Mouse (Mus musculus) spleen, embryonic (tissue): ENCODE results near the gene Dnlz.

Experiments used
- CTCF ChIA-PET: fragments of 350-600 bp; sonication (Branson Sonifier 250); formaldehyde crosslinking; loops from one replicate; lab custom pipeline; 2022; lab: Charles Lee

The Dnlz gene

DNA sequence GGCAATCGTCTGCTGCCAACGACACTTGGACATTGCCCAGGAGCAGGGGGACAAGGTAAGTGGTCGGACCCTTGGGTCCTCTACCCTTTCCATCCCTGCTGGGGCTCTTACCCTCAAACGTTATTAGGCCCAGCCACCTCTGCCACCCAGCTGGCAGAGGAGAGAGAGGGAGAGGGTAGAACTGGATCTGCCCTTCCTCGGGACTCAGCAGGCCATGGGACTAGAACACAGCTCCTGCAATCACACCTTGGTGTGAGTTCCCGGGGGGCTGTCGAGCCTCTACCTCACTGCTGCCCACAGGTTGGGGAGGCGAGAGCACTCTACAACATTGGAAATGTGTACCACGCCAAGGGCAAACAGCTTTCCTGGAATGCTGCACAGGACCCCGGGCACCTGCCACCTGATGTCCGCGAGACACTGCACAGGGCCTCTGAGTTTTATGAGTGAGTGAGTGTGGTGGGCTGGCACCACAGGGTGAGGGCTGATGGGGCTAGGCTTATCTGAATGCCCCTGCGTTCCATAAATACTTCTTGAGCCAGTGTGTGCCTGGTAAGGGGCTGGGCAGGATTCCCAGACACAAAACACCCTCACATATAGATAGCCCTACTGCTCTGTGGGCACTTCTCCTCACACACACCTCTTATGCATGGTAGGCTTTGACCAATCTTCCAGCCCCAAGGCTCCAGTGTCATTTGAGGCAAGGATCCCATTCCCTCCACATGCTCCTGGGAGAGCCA lies 28.2 kb downstream of the Dnlz start:
- CTCF ChIA-PET: no interaction called here

DNA sequence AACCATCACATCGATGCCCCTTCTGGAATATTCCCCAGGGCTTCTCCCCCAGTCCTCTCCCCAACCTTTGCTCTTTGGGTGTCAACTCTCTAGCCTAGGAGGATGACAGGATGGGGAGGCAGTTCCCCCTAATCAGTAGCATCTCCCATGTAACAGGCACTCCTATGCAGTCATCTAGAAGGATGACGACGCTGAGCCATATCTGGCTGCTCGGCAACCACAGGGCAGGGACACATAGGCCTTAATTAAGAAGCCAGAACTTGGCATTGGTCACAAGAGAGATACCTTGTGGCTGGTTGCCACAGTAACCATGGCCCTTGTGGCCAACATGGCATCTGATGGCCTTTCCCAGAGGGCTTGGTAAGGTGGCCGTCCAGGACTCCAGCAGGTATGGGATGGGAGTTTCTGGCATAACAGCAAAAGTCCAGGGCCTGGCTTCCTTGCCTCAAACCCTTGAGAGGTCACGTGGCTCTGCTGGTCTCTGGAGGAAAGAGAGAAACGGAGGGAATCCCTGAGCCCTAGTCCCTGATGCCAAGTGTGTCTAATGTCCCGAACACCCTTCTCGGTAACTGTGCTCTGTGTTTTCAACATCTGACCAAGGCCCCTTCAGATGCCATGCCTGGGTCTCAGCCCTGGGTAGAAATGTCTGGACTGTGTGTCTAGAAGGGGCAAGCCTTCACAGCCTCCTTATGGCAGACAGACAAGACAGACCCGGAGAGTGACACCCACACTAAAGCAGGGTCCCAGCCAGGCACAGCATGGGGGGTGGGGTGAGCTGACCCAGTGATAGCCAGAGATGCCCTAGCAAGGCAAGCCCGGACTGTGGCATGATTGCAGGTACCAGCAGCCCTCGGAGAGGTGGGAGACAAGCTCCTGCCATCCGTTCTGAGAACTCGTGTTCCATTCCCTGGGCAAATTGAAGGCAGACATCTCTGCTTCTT lies 31.4 kb downstream of the Dnlz start:
- CTCF ChIA-PET: no interaction called here

DNA sequence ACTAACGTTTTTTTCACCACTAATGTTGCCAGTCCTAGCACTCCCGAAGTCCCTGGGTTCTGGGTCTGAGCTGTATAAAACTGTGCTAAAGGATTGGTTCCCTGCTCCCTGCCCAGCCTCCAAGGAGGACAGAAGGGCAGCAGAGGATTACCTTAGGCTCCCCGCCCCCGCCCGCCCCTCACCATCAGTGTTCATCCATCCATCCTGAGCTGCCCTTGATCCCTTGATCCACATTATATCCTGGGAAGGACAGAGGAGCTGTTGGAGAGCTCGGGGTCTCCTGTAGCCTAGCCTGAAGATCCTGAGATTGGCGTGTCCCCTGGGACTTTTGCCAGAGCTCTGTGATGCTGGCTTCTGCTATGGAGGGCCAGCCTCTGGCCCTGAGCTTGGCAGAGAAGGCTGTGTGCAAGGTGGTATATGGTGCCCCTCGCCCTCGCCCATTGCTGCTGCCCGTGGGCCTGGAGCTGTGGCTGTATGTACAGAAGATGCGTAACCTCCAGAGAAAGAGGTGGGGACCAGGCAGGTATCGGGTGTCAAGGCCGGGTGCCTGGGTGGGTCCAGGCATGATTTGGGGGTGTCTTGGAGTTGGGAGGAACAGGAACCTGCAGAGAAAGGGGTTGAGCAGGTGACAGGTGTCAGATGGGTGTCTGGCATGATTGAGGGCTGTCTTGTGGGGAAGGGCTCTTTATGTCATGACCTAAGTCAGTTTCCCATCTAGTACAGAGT lies 32.2 kb downstream of the Dnlz start:
- CTCF ChIA-PET: no interaction called here

DNA sequence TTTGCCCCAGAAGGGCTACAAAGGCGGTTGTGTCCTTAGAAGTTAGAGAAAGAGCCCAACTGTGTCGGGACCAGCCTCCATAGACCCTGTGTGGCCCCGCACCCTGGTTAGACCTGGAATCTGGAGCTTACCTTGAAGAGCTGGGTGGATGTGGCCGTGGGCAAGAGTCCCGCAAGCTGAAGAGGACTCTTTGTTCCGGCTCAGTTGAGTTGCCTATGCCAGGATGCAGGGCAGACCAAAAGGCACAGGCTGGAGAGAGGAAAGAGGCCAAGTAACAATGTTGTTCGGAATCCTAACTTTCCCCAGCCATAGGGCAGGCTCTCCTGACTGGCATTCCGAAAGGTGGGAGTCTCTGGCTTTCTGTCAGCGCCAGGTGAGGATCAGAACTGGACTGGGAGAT lies 32.8 kb downstream of the Dnlz start:
- CTCF ChIA-PET: no interaction called here

DNA sequence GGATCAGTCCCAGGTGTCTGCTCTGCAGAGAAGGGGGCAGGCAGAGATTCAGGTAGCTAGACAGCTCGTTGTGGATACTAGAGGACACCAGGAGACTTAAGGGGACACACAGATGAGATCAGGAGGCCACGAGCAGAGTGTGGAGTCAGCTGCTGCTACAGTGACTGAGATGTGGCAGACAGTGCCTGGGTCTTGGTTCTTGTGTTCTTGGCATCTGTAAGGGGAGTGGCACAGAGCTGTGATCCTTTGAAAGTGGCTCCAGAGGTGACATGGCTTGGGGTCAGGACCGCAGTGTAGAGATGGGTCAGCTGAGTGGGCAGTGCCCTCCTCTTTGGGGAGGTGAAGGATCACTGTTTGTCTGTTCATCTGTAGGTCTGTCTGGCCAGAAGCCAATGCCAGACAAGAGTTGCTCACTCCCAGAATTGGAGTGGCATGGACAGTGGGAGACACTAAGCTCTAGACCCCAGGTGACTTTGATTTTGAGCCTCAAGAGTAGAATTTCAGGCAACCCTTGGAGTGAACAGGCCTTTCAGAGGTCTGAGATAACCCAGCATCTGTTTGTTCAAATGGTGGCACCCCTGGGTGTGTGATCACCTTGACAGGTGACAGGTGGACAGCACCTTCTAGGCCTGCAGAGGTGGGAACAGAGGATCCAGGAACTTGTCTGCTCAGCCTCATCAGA lies 33.8 kb downstream of the Dnlz start:
- CTCF ChIA-PET: interaction anchor here (0.6 kb wide), 1 partner anchor 141 kb away, joined by 5 read pairs; no protein-coding TSS in a partner anchor

DNA sequence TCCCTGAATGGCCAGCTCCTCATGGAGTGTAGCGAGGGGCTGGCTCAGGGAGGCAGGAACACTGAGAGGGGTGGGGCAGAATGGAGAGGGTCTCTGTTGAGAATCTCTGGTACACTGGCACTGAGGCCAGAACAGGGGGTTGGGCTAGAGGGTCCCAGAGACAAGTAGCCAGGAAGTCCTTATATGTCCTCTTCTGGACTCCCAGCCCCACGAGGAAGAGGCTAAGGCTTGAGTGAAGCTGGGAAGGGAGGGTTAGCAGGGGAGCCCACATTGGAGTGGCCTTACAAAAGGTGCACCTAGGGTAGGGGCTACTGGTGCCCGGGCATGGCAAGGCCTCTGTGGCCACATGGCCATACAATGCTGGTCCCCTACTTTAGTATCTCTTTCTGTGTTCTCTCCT lies 34.5 kb downstream of the Dnlz start:
- CTCF ChIA-PET: no interaction called here

DNA sequence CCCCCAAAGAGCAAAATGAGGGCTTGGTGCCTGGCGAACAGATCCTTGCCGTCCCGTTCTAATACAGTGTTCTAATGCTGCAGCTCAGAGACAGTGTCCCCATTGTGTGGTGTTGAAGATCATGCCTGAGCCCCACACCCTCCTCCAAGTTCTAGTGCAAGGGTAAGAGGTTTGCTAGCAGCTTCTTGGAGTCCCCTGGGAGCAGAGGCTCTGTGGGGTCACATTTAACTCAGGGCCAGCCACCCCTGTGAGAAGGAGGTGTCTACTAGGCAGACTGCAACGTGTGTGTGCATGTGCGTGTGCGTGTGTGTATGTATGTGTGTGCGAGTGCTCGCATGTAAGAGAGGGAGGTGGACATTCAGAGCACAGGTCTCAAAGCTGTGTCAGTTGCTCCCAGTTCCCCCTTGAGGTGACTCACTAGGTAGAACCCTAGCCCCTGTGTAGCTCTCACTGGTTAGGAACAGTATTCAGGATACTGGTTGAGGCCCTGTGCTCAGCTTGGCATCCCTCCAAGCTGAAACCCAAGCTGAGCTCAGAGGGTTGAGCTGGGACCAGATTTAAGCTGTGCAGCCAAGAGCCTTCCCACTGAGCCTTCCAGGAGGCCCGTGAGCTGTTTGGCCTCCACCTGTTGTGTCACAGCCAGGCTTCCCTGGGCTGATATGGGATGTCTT lies 35.2 kb downstream of the Dnlz start:
- CTCF ChIA-PET: no interaction called here

DNA sequence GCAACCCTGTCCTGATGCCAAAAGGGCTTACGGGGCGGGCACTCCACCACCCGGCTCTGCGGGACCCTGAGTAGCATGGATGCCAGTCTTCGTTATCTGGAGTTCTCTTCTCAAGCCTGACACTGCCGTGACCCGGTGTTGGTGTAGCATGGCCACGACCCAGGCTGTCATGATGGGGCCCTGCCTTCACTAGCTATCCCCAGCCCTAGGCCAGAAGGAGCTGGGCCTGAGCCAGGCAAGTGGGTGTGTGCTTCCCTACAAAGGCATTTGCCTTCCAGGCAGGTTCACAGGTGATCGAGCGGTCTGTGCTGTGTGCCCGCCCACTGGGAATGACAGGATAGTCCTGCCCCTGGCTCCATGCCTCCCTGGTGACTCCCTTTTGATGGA lies 36.0 kb downstream of the Dnlz start:
- CTCF ChIA-PET: no interaction called here

DNA sequence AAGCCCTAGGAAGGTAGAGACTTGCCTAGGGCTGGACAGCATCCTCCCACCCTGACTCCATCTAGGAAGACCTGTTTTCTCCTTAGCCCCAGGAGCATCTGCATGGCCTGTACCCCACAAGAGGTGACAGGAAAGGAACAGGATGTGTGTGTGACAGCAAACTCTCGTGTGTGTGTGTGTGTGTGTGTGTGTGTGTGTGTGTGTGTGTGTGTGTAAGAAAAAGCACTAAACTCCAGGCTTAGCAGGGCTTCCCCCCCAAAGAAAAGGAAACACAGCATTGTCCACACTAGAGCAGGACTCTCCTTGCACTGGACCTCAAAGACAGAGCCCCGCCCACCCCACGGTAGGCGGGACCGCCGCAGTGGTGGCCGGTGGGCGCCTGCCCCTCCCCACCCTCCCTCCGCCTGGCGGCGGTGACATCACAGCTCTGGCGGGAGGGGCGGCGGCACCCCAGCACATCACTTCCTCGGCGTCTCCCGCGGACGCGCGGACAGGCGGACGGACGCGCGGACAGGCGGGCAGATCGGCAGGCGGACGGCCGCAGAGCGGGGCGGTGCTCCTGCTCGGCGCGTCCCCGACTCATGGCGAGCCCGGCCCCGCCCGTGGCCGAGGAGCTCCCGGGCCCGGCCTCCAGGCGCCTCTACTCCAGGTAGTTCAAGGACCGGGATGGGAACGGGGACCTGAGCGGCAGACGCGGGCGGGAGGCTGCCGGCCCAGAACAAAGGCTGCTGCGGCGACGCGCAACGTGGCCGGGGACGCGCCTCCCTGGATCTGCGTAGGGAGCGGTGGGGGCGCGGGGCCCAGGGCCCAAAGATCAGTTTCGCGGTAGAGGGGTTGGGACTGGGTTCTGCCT lies 36.6 kb downstream of the Dnlz start, which contains the start of gene Gpsm1:
Gene Gpsm1 (plus strand): TSS at position 444 of the 853 bp plus-strand sequence.
- CTCF ChIA-PET: no interaction called here

DNA sequence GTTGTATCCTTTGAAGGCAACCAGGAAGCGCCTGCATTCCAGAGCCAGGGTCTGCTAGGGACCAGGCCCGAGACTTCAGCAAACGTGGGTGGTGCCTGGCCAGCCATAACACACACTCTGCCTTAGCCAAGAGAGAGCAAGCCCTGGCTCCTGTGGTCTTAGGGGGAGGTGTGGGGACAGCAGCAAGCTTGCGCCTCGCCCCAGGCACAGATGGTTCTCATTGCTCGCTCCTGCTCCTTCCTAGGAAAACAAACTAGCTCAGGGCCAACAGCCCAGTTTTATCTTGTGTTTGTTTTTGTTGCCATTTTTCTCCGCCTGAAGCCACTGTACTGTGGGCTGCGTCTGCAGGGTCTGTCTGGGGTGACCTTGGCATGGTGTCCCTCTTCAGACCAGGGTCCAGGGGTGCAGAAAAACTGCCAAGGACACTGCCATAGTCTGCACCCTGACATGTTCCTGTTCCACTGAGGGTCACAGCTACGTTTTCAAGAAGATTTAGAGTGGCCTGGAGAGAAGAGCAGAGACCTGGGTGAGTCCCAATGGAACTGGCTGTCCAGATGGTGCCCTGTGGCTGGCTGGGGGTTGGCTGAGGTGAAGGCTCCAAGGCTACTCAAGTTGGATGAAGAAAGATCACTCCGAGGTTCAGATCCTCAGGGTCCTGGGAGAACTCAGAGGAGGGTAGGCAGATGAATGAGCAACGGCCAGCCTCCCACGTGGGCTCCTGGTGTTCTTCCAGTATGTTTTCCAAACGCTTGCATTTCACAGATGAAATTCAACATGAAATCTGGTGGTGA lies 37.4 kb downstream of the Dnlz start:
- CTCF ChIA-PET: interaction anchor here (0.6 to 0.7 kb wide), 2 partner anchors 110 to 329 kb away, joined by 3 to 8 read pairs; no protein-coding TSS in a partner anchor

DNA sequence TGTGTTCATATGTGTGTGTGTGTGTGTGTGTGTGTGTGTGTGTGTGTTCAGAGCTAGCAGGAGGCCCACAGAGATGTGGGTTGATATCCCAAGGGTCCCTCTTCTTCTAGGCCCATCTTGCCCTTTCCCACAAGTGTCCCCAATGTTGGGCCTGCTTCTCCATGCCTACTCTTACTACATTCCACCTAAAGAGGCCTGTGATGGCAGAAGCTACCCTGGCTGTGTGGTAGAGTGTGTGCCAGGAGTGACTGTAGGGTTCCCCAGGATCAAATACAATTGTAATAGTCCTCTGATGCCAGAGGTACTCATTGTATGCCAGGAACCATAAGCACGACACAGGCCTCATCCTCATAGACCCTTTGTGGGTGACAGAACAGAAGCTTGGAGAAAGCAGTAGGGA lies 38.5 kb downstream of the Dnlz start:
- CTCF ChIA-PET: no interaction called here

DNA sequence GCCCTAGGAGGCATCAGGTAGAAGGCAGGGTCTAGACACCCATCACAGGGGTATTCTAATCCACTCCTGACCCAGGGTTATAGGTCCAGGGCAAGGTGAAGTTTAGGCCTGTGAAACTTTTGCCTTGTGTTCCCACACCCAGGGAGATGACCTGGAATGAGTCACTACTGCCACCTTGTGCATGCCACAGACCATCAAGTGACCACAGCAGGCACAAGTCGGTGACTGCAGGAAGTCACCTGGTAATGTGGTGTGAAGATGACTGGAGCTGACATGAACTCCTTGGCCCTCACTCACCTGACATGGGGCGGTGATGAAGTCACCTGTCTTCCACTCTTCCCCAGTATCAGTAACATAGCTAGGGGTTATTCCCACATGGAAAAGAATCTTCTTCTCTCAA lies 39.1 kb downstream of the Dnlz start:
- CTCF ChIA-PET: interaction anchor here (0.6 kb wide), 1 partner anchor 48 kb away, joined by 3 read pairs; the partner anchor contains the start of gene Card9

DNA sequence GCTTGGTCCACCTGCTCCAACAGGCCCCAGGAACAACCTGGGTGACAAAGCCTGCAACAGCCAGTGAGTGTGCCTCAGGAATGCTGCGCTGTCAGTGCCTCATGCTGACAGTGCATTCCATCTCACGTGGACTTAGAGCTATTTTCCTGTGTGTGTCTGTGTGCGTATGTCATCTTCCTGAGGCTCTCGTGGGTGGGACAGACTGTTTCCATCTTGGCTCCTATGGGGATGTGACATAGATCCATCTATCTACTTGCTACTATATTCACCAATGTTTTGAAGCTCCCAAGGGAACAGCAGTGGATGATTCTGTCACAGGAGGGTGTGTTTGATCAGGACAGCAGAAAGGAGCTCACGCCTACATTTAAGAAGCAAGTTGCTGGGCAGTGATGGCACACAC lies 40.0 kb downstream of the Dnlz start:
- CTCF ChIA-PET: no interaction called here

DNA sequence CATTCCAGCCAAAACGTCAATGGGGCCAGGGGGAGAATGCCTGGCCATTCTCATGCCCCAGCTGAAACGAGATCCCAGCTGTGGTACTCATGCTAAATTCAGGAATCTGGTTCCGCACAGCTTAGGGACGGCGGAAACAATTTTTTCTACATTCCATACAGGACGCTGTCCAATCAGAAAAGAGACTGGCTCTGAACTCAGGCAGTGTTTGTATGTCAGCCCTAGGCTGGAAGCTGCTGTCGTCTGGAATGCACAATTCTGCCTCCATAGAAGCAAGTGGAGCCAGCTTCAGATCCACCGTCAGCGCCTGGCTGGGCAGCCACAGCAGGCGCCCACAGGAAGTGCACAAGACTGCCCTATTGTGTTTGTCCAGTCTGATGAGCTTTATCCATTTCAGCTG lies 42.2 kb downstream of the Dnlz start:
- CTCF ChIA-PET: no interaction called here

DNA sequence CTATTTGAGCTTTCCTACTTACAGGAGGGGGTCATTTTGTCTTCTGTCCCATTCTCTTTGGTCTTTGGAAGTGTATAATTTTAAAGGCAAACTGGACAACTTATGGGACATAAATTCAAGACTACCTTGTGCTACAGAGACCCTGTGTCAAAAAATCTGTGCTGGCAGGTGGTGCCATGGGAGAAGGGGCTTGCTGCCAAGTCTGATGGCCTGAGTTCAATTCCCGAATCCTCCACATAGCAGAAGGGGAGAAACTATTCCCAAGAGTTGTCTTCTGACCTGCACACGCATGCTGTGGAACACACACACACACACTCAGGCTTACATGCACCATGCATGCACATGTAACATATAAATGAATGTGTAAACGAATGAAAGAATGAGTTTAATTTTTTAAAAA lies 45.2 kb downstream of the Dnlz start:
- CTCF ChIA-PET: no interaction called here

DNA sequence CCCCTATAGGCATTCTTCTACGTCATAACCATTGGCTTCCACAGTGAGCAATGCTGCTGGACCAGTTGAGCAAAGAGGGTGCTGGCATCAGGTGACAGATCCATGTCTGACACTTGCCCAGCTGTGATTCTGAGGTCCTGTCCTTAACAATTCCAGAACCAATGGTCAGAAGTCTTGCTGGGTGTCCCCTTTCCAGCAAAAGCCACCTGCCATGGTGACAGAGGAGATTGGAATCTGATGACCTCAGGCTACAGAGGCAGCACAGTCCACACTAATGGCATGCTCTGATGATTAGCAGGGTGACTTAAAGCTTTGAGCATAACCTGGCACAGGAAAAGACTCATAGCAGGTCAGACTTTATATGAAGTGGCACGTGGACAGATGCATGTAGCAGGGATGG lies 46.4 kb downstream of the Dnlz start:
- CTCF ChIA-PET: no interaction called here

DNA sequence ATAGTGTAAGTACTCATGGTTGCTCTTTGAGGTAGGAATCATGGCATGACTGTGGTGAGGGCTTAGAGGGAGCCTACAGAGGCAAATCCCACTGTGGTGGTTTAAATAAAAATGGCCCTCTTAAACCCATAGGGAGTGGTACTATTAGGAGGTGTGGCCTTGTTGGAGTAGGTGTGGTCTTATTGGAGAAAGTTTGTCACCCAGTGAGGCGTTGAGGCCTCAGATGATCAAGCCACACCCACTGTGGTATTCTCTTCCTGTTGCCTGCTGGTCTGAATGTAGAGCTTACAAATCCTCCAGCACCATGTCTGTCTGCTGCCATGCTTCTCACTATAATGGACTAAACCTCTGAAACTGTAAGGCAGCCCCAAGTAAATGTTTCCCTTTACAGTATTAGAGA lies 47.2 kb downstream of the Dnlz start:
- CTCF ChIA-PET: no interaction called here

DNA sequence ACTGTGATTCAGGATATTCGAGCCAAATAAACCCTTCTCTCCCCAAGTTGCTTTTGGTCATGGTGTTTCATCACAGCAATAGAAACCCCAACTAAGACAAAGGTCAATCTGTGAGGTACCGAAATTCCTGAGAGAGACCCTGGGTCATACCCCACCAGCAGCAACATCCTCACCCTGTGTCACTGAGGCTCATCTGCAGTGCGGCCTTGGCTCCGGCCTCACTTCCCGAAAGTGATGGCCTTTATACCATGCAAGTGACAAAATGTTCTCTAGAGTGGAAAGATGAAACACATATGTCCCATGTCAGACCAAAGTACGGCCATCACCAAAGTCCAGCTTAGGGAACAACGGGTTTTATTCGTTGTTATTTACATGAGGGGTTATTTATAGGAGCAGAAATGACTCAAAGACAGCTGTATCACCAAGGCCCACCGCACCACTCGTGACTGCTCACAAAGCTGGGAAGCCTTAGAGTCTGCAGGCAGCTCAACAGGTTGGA lies 49.9 kb downstream of the Dnlz start:
- CTCF ChIA-PET: interaction anchor here (0.6 kb wide), 1 partner anchor 205 kb away, joined by 3 read pairs; no protein-coding TSS in a partner anchor

DNA sequence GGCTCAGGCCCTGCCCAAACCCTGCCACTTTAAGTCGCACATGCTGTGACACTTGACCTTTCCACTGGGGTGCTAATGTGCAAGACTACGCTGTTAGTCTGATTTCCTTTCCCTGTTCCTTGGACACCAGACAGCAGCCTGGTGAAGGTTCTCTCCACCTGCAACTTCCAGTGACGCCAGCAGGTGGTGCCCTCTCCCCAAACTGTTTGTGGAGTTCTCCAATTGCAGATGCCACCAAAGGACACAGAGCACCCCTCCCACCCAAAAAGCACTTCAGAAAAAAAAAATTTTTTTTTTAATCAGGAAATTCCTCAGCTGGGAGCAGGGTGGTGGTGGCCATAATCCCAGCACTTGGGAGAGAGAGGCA lies 51.1 kb downstream of the Dnlz start:
- CTCF ChIA-PET: interaction anchor here (0.6 to 0.7 kb wide), 3 partner anchors 14 to 911 kb away, joined by 3 to 9 read pairs (median 6); no protein-coding TSS in a partner anchor
